Mouse (Mus musculus) midbrain, embryonic 11.5 days (tissue): ENCODE results near the gene Cdh16. TPM values are rescaled to one million over a fixed set of nuclear protein-coding genes. Genes with fewer than 3 reads are reported as not detected.

Experiments
- ATAC-seq: fragments of 200-750 bp; cut with Nextera tagmentation; 2 replicates; pipeline ENCODE4 v1.8.0; 2017; ENCODE audit warnings: moderate TSS enrichment, moderate library complexity; ENCODE audit not compliant: low FRiP score
- DNase-seq: peaks from one replicate; pipeline ENCODE4 v3.0.0; 2015; ENCODE audit warnings: low spot score; ENCODE audit errors: missing footprints
- H3K27ac ChIP-seq: fragments of 300-500 bp; sonication (generic); 2 replicates; pipeline ENCODE4 v1.5.1; 2014; ENCODE audit warnings: low read depth, low read length
- H3K27me3 ChIP-seq: fragments of 300-500 bp; sonication (generic); 2 replicates; pipeline ENCODE4 v1.6.1; 2014; ENCODE audit warnings: mild to moderate bottlenecking, low read length, moderate library complexity, mixed read lengths; ENCODE audit not compliant: control insufficient read depth, insufficient read depth
- H3K36me3 ChIP-seq: fragments of 300-500 bp; sonication (generic); 2 replicates; pipeline ENCODE4 v1.6.1; 2014; ENCODE audit warnings: mild to moderate bottlenecking, low read length, moderate library complexity, mixed read lengths; ENCODE audit not compliant: control insufficient read depth, insufficient read depth
- H3K4me1 ChIP-seq: fragments of 300-500 bp; sonication (generic); 2 replicates; pipeline ENCODE4 v1.6.1; 2014; ENCODE audit warnings: low read length; ENCODE audit not compliant: control insufficient read depth, insufficient read depth
- H3K4me2 ChIP-seq: fragments of 300-500 bp; sonication (generic); 2 replicates; pipeline ENCODE4 v1.6.1; 2014; ENCODE audit warnings: mild to moderate bottlenecking, moderate library complexity
- H3K4me3 ChIP-seq: fragments of 300-500 bp; sonication (generic); 2 replicates; pipeline ENCODE4 v1.5.1; 2014; ENCODE audit warnings: low read depth, low read length
- H3K9ac ChIP-seq: fragments of 300-500 bp; sonication (generic); 2 replicates; pipeline ENCODE4 v1.6.1; 2014; ENCODE audit warnings: low read length
- H3K9me3 ChIP-seq: fragments of 300-500 bp; sonication (generic); 2 replicates; pipeline ENCODE4 v1.6.1; 2016; ENCODE audit warnings: low read length; ENCODE audit not compliant: control insufficient read depth
- WGBS: fragments of 180-500 bp; shearing (Covaris S2); extraction: QIAGEN DNeasy Blood & Tissue Kit; methylation state at CpG from one replicate; pipeline ENCODE4 v1.1.7; 2014; 5-methylcytosine and 5-hydroxymethylcytosine counted together
- polyA plus RNA-seq: library from polyadenylated mRNA; unstranded; fragments of >200 nt; fragmentation: Nextera tagmentation; extraction: Ambion mirVana; gene quantifications from 2 replicates; pipeline ENCODE4 v1.2.1, GENCODE M21; 2014

Gene Cdh16
- polyA plus RNA-seq, 1 experiment from 2014 or later, result not detected

GRCm38 (mm10) chr8:104570436-104571343, 53.5 kb downstream of the Cdh16 start:
- 8% methylated on average over 26 of the region's 26 CpGs for WGBS
- Histone ChIP-seq H3K4me1 (0 out of 2 replicates have a peak, but pooled peaks cover 2% of the 10 kb centered on the region), H3K4me2 (peak overlapping the region; percentile 59), H3K27me3 (no peaks in the 10 kb centered on the region; the same call in 1 of the 2 replicates), H3K4me3 (peak overlapping the region; percentile 30), H3K36me3 (no peaks in the 10 kb centered on the region), H3K9me3 (no peaks in the 10 kb centered on the region), H3K27ac (no peak overlapping the region), H3K9ac (peak overlapping the region; percentile 57)
- ATAC-seq (peak; percentile 73), DNase-seq (peak; percentile 98)

DNA sequence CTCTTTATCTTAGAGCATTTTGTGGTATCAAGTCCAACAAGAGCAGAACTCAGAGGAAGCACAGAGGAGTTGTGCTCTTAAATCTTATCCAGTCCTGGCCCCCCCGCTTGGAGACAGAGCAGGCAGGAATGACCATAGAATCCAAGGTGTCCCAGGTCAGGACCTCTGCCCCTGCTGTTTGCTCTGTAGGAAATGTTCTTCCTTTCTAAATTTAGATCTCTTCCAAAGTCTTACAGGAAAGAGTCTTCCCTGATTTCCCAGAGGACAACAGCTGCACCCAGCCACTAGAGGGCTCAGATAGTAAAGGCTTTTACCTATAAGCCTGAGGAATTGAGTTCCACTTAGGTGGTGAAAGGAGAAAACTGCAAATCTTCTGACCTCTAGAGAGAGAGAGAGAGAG, 54.6 kb downstream of the Cdh16 start:
- H3K4me2 ChIP-seq, result no peak overlapping the region
- H3K27me3 ChIP-seq, result no peaks in the 10 kb centered on the region; the same call in 1 of the 2 replicates
- WGBS, result 42% methylated on average over 1 of the region's 1 CpGs
- H3K9ac ChIP-seq, result no peak overlapping the region
- no peaks in the 10 kb centered on the region for H3K36me3 ChIP-seq
- no peaks in the 10 kb centered on the region for H3K9me3 ChIP-seq
- H3K27ac ChIP-seq, result no peak overlapping the region
- 0 out of 2 replicates have a peak, but pooled peaks cover 2% of the 10 kb centered on the region for H3K4me1 ChIP-seq
- no peak for DNase-seq
- H3K4me3 ChIP-seq, result no peak overlapping the region
- no peak for ATAC-seq

DNA sequence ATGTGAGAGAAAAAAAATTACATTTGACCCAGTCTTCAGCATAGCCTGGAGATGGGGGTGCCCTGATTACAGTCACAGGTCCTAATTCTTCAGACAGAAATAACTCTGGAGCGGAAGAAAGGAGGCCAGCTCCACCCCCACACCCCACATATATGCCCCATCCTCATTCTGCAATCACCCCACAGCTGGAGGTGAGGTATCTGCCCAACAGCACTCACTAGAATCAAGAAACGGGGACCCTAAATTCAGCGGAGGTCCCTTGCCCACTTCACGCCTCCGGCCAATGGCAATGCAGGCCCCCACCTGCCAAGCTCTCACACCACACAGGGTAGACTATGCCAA, 58.8 kb downstream of the Cdh16 start:
- H3K36me3 ChIP-seq, result no peaks in the 10 kb centered on the region
- H3K9ac ChIP-seq, result no peak overlapping the region
- no peak for DNase-seq
- H3K27me3 ChIP-seq, result no peaks in the 10 kb centered on the region
- no peak overlapping the region for H3K27ac ChIP-seq
- WGBS, result 88% methylated on average over 5 of the region's 5 CpGs
- no peak overlapping the region for H3K4me3 ChIP-seq
- no peaks in the 10 kb centered on the region for H3K9me3 ChIP-seq
- H3K4me2 ChIP-seq, result no peak overlapping the region
- peak; percentile 33 for ATAC-seq
- no peaks in the 10 kb centered on the region for H3K4me1 ChIP-seq

DNA sequence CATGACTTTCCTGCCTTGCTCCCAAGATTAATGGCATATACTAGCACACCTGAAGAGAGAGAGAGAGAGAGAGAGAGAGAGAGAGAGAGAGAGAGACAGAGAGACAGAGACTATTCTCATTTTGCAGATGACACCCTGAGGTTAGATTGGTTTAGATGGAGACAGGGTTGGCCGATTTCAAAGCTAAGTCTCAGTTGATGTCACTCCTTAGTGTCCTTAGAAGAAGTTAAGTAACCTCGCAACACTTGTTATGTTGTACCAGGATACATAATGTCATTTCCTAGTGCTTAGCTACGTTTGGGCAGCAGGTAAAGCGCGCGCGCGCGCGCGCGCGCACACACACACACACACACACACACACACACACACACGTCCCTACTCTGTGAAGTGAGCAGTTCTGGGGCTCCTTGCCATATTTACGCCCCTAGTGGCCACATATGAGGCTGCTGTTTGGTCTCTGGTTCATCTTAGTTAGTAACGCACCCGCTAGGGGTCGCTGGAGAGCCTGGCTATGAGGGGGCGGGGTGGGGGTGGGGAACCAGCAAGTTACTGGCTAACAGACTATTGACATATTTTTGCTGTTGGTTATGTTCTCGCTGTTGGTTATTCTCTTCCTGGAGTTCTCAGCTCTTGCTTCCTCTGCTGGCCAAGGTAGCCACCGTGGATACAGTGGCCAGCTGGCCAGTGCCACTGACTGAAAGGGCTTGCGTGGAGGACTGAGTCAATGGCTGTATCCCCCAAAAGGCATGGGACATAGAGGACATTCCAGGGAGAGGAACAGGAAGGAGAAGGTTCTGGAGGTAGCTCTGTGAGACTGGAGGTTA, 59.4 kb downstream of the Cdh16 start:
- Histone ChIP-seq H3K4me2 (no peak overlapping the region), H3K9me3 (no peaks in the 10 kb centered on the region), H3K36me3 (no peaks in the 10 kb centered on the region), H3K27me3 (no peaks in the 10 kb centered on the region), H3K4me1 (no peaks in the 10 kb centered on the region), H3K27ac (no peak overlapping the region), H3K4me3 (no peak overlapping the region), H3K9ac (no peak overlapping the region)
- 27% methylated on average over 21 of the region's 22 CpGs for WGBS
- DNase-seq (peak; percentile 98), ATAC-seq (peak; percentile 88)

GRCm38 (mm10) chr8:104560731-104561130, 63.5 kb downstream of the Cdh16 start:
- Histone ChIP-seq H3K9me3 (no peaks in the 10 kb centered on the region), H3K4me1 (no peaks in the 10 kb centered on the region), H3K9ac (no peak overlapping the region), H3K36me3 (no peaks in the 10 kb centered on the region), H3K27ac (no peak overlapping the region), H3K4me2 (no peak overlapping the region), H3K27me3 (no peaks in the 10 kb centered on the region), H3K4me3 (no peak overlapping the region)
- ATAC-seq, result no peak
- DNase-seq, result peak; percentile 78

GRCm38 (mm10) chr8:104557226-104557625, 67.0 kb downstream of the Cdh16 start:
- ATAC-seq, result no peak

DNA sequence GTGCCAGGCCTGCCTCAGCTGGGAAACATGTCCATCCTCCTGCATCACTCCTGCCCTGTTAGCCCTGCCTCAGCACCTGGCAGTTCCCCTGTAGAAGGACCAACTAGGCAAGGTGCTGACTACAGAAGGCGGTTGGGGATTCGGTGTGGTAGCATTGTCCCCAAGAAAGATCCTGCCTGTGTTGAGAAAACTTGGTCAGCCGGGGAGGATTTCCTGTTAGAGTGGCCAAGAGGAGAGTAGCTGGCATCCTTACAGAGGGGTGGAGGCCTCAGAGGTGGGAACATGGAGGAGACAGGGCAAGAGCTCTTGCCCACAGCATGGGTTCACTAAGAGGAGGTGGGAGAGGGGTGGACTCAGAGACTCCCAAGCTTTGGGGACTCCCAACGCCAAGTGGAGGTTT, 69.0 kb downstream of the Cdh16 start:
- H3K27me3 ChIP-seq, result no peaks in the 10 kb centered on the region
- H3K9ac ChIP-seq, result no peak overlapping the region
- no peaks in the 10 kb centered on the region for H3K4me1 ChIP-seq
- 89% methylated on average over 4 of the region's 4 CpGs for WGBS
- no peaks in the 10 kb centered on the region for H3K36me3 ChIP-seq
- no peak overlapping the region for H3K27ac ChIP-seq
- no peak overlapping the region for H3K4me3 ChIP-seq
- no peaks in the 10 kb centered on the region for H3K9me3 ChIP-seq
- DNase-seq (no peak), ATAC-seq (no peak)
- no peak overlapping the region for H3K4me2 ChIP-seq

More at GRCm38 (mm10) chr8:104557226-104557625, 67.0 kb downstream of the Cdh16 start:
- Histone ChIP-seq H3K36me3 (no peaks in the 10 kb centered on the region), H3K9ac (no peak overlapping the region), H3K4me2 (no peak overlapping the region), H3K4me1 (no peaks in the 10 kb centered on the region), H3K9me3 (no peaks in the 10 kb centered on the region), H3K27me3 (no peaks in the 10 kb centered on the region), H3K27ac (no peak overlapping the region), H3K4me3 (no peak overlapping the region)
- WGBS, result 93% methylated on average over 7 of the region's 7 CpGs
- no peak for DNase-seq
